Mouse (Mus musculus): ENCODE data around the gene Bcl2l1.
A peak's percentile ranks its signal among the peaks of the same experiment; 100 is the strongest.

The Bcl2l1 gene

GRCm38 (mm10) chr2:152823770-152824169, 7.8 kb downstream of the Bcl2l1 start:
- DNase-seq, result peak; percentile 27

GRCm38 (mm10) chr2:152821566-152821965, 10.0 kb downstream of the Bcl2l1 start:
- DNase-seq, result peak; percentile 33

- no peak for DNase-seq
Measured at GRCm38 (mm10) chr2:152821023-152821422, 10.5 kb downstream of the Bcl2l1 start.

GRCm38 (mm10) chr2:152820369-152820768, 11.2 kb downstream of the Bcl2l1 start:
- DNase-seq, result no peak

GRCm38 (mm10) chr2:152819926-152820325, 11.6 kb downstream of the Bcl2l1 start:
- peak; percentile 54 for DNase-seq

GRCm38 (mm10) chr2:152819097-152819624, 12.4 kb downstream of the Bcl2l1 start:
- peak; percentile 64 for DNase-seq

GRCm38 (mm10) chr2:152818679-152819078, 12.8 kb downstream of the Bcl2l1 start:
- peak; percentile 61 for DNase-seq

- DNase-seq, result peak; percentile 94
Measured at GRCm38 (mm10) chr2:152817596-152818291, 13.8 kb downstream of the Bcl2l1 start.

- DNase-seq, result no peak
Measured at GRCm38 (mm10) chr2:152816657-152817348, 14.7 kb downstream of the Bcl2l1 start.

GRCm38 (mm10) chr2:152815879-152816656, 15.5 kb downstream of the Bcl2l1 start:
- no peak for DNase-seq

GRCm38 (mm10) chr2:152814213-152814874, 17.2 kb downstream of the Bcl2l1 start:
- DNase-seq, result no peak

GRCm38 (mm10) chr2:152813232-152813631, 18.3 kb downstream of the Bcl2l1 start:
- DNase-seq, result no peak

- DNase-seq, result no peak
Measured at GRCm38 (mm10) chr2:152811336-152812165, 20.0 kb downstream of the Bcl2l1 start.

GRCm38 (mm10) chr2:152810158-152810941, 21.2 kb downstream of the Bcl2l1 start:
- no peak for DNase-seq

GRCm38 (mm10) chr2:152808178-152808577, 23.4 kb downstream of the Bcl2l1 start:
- no peak for DNase-seq

- no peak for DNase-seq
Measured at GRCm38 (mm10) chr2:152806037-152806436, 25.5 kb downstream of the Bcl2l1 start.

GRCm38 (mm10) chr2:152805111-152805490, 26.4 kb downstream of the Bcl2l1 start:
- DNase-seq, result no peak

- DNase-seq, result peak; percentile 95
Measured at GRCm38 (mm10) chr2:152804408-152805110, 27.0 kb downstream of the Bcl2l1 start.

GRCm38 (mm10) chr2:152803081-152803480, 28.4 kb downstream of the Bcl2l1 start:
- no peak for DNase-seq

- DNase-seq, result no peak
Measured at GRCm38 (mm10) chr2:152802303-152802702, 29.2 kb downstream of the Bcl2l1 start.

Data from cerebellum, adult 9-10 months (tissue).